Mouse (Mus musculus): ENCODE results near the gene Ints11.

GRCm38 (mm10) chr4:155837404-155838010 lies 31.8 kb upstream of the Ints11 start:
- TF ChIP-seq CTCF (IDR thresholded peaks at IDR 0.05; ENCODE audit: control insufficient read depth, insufficient read depth, insufficient read length): no peak
- peak; percentile 17 for TF ChIP-seq MAX (IDR thresholded peaks at IDR 0.05)
- no peak for TF ChIP-seq USF1 (IDR thresholded peaks at IDR 0.05; ENCODE audit: low read depth)
- no peak for TF ChIP-seq FOSL1 (IDR thresholded peaks at IDR 0.05; ENCODE audit: insufficient read depth, low read length, poor library complexity, severe bottlenecking)
- TF ChIP-seq MYOG (IDR thresholded peaks at IDR 0.05; ENCODE audit: control insufficient read depth, extremely low read depth, insufficient read length): no peak
- TF ChIP-seq CEBPB (IDR thresholded peaks at IDR 0.05; ENCODE audit: low read depth): no peak
